Mouse (Mus musculus) heart, postnatal 0 days (tissue): ENCODE measurements around the gene Gm20696.

ENCODE experiments used
- CTCF ChIP-seq: IDR thresholded peaks from 2 replicates; pipeline ENCODE4 v1.5.1; 2016; ENCODE audit warnings: antibody characterized with exemption, control low read depth, low read depth
- EP300 ChIP-seq: IDR thresholded peaks from 2 replicates; pipeline ENCODE4 v1.6.1; 2016; ENCODE audit warnings: antibody characterized with exemption, low read depth

- TF ChIP-seq EP300 = no peak
- no peak for TF ChIP-seq CTCF
These were observed 454.8 kb downstream of the Gm20696 start for GRCm38 (mm10) chr6:99211663-99212333.
